Mouse (Mus musculus) lung, postnatal 0 days (tissue): ENCODE measurements around the gene Txk.

ENCODE experiments used
- CTCF ChIP-seq: IDR thresholded peaks from 2 replicates; pipeline ENCODE4 v1.5.1; 2016; ENCODE audit warnings: antibody characterized with exemption, mild to moderate bottlenecking
- EP300 ChIP-seq: IDR thresholded peaks from 2 replicates; pipeline ENCODE4 v1.6.1; 2016; ENCODE audit warnings: antibody characterized with exemption, mild to moderate bottlenecking, control low read depth

- TF ChIP-seq CTCF (no peak), EP300 (no peak)
Observed at GRCm38 (mm10) chr5:72668351-72668750, 84.2 kb downstream of the Txk start.
